Comparison of ENCODE assay signal across 8 mouse cellular contexts in genomic region chr19:59076131-59076530, GRCm38 (mm10). TPM values are rescaled to one million over a fixed set of nuclear protein-coding genes. Genes with fewer than 3 reads are reported as not detected.
DNase-seq lines count a peak whose midpoint lies in the region; ATAC-seq and TF ChIP-seq lines count a peak whose summit lies in the region.

No protein-coding gene starts in this region.

- no peak for DNase-seq in heart, adult 18-20 months
- peak; percentile 20 for DNase-seq in hindbrain, embryonic 11.5 days (ENCODE audit: low spot score)
- DNase-seq in midbrain, postnatal 0 days (ENCODE audit: low spot score) = no peak
- no peak for DNase-seq in layer of hippocampus, adult 8-10 months (ENCODE audit: low spot score in 2 of 2)
- DNase-seq in urinary bladder, postnatal 4 days (ENCODE audit: low spot score in 2 of 2) = no peak
- DNase-seq in spleen, adult 18-20 months = no peak

- peak overlapping the region in 1 of 2 experiments; percentile 62; a peak in 1 of 4 replicates for H3K4me3 ChIP-seq in heart, embryonic 14.5 days (ENCODE audit: control insufficient read depth in 1 of 2, insufficient read depth in 1 of 2, low read depth in 1 of 2, low read length in 2 of 2)
- peak overlapping the region; percentile 97; the same call in 1 of the 2 replicates for H3K4me3 ChIP-seq in bone marrow macrophage, adult 2 months (ENCODE audit: insufficient read depth, low read length)
- H3K4me3 ChIP-seq in hindbrain, embryonic 11.5 days (ENCODE audit: low read depth, low read length) = no peak overlapping the region
- H3K4me3 ChIP-seq in midbrain, postnatal 0 days (ENCODE audit: low read depth, low read length) = peak overlapping the region; percentile 59; the same call in 1 of the 2 replicates

- TF ChIP-seq POLR2A in bone marrow macrophage, adult 2 months (IDR thresholded peaks at IDR 0.05; ENCODE audit: borderline replicate concordance, low read depth, low read length) = no peak

- H3K27ac ChIP-seq in heart, embryonic 14.5 days (replicated peaks in 1 of 2; ENCODE audit: control insufficient read depth in 1 of 2, insufficient read depth in 1 of 2, low read depth in 2 of 2, low read length in 2 of 2) = no peak overlapping the region
- no peak overlapping the region for H3K27ac ChIP-seq in bone marrow macrophage, adult 2 months (ENCODE audit: insufficient read depth, low read depth, low read length)
- no peak overlapping the region for H3K27ac ChIP-seq in hindbrain, embryonic 11.5 days (ENCODE audit: low read depth, low read length)
- no peak overlapping the region for H3K27ac ChIP-seq in midbrain, postnatal 0 days (ENCODE audit: low read depth, low read length)

- H3K36me3 ChIP-seq in heart, embryonic 14.5 days (ENCODE audit: control insufficient read depth, insufficient read depth, low read length) = no peaks in the 10 kb centered on the region
- no peaks in the 10 kb centered on the region for H3K36me3 ChIP-seq in hindbrain, embryonic 11.5 days (ENCODE audit: control insufficient read depth, insufficient read depth, low read length)
- no peaks in the 10 kb centered on the region for H3K36me3 ChIP-seq in midbrain, postnatal 0 days (ENCODE audit: insufficient read depth, low read length)

- 15% methylated on average over 4 of the region's 5 CpGs for WGBS in heart, embryonic 14.5 days
- WGBS in hindbrain, embryonic 11.5 days = 18% methylated on average over 5 of the region's 5 CpGs
- 13% methylated on average over 4 of the region's 5 CpGs for WGBS in midbrain, postnatal 0 days

- H3K4me1 ChIP-seq in heart, embryonic 14.5 days (ENCODE audit: control insufficient read depth in 2 of 2, insufficient read depth in 2 of 2, low read length in 2 of 2) = peaks cover 0 to 2% of the 10 kb centered on the region in 2 experiments; a peak in 1 of 4 replicates
- peaks cover 26% of the 10 kb centered on the region for H3K4me1 ChIP-seq in bone marrow macrophage, adult 2 months (ENCODE audit: control insufficient read depth, insufficient read depth, low read length)
- no peaks in the 10 kb centered on the region for H3K4me1 ChIP-seq in hindbrain, embryonic 11.5 days (replicated peaks; ENCODE audit: control insufficient read depth, insufficient read depth, low read length)
- peaks cover 7% of the 10 kb centered on the region; the same call in 1 of the 2 replicates for H3K4me1 ChIP-seq in midbrain, postnatal 0 days (ENCODE audit: insufficient read depth, low read length)

- no peak for ATAC-seq in heart, embryonic 14.5 days (ENCODE audit: insufficient number of reproducible peaks, insufficient read depth, low FRiP score, low read depth)
- no peak for ATAC-seq in hindbrain, embryonic 11.5 days (ENCODE audit: low FRiP score)
- peak; percentile 45; the same call in 1 of the 2 replicates for ATAC-seq in midbrain, postnatal 0 days (ENCODE audit: low FRiP score)

- no peak for TF ChIP-seq CTCF in bone marrow macrophage, adult 2 months (IDR thresholded peaks at IDR 0.05; ENCODE audit: low read depth, low read length)
- no peak for TF ChIP-seq CTCF in midbrain, postnatal 0 days (IDR thresholded peaks at IDR 0.05)

- no peaks in the 10 kb centered on the region for H3K9me3 ChIP-seq in heart, embryonic 14.5 days (ENCODE audit: control insufficient read depth, low read length)
- no peaks in the 10 kb centered on the region for H3K9me3 ChIP-seq in hindbrain, embryonic 11.5 days (ENCODE audit: control insufficient read depth, low read length)
- H3K9me3 ChIP-seq in midbrain, postnatal 0 days (ENCODE audit: low read length) = no peaks in the 10 kb centered on the region

- H3K4me2 ChIP-seq in heart, embryonic 14.5 days (ENCODE audit: low read length) = peak overlapping the region; percentile 99; the same call in 1 of the 2 replicates
- no peak overlapping the region; the same call in 1 of the 2 replicates for H3K4me2 ChIP-seq in hindbrain, embryonic 11.5 days (replicated peaks; ENCODE audit: low read depth, low read length)
- peak overlapping the region; percentile 83 for H3K4me2 ChIP-seq in midbrain, postnatal 0 days (ENCODE audit: low read depth, low read length, poor library complexity, severe bottlenecking)

- H3K27me3 ChIP-seq in heart, embryonic 14.5 days (ENCODE audit: control insufficient read depth, insufficient read depth, low read length) = peaks cover 52% of the 10 kb centered on the region
- H3K27me3 ChIP-seq in hindbrain, embryonic 11.5 days (ENCODE audit: control insufficient read depth, insufficient read depth, low read length) = peaks cover 27% of the 10 kb centered on the region
- H3K27me3 ChIP-seq in midbrain, postnatal 0 days (ENCODE audit: insufficient read depth, low read length) = no peaks in the 10 kb centered on the region

- no peak overlapping the region for H3K9ac ChIP-seq in heart, embryonic 14.5 days (ENCODE audit: low read length)
- no peak overlapping the region for H3K9ac ChIP-seq in hindbrain, embryonic 11.5 days (ENCODE audit: low read depth, low read length)
- peak overlapping the region; percentile 93; the same call in 1 of the 2 replicates for H3K9ac ChIP-seq in midbrain, postnatal 0 days (replicated peaks; ENCODE audit: low read length, poor library complexity, severe bottlenecking)

RNA-seq across cellular contexts. Expression of gene Shtn1, which starts 0.2 kb away (rescaled TPM):
- polyA plus RNA-seq in heart, embryonic 14.5 days (2014; fragmentation: Nextera tagmentation; extraction: Ambion mirVana) = 0.86 and 1.0 TPM in 2 replicates
- 1 to 10 TPM; 2.1 to 2.9 TPM for total RNA-seq in heart, adult 18-20 months (2021)
- 79.0 and 83.6 TPM in 2 replicates for polyA plus RNA-seq in bone marrow macrophage, adult 2 months (2012; ENCODE audit: insufficient read depth, insufficient read length, missing spikeins)
- polyA plus RNA-seq in hindbrain, embryonic 11.5 days (2014; fragmentation: Nextera tagmentation; extraction: Ambion mirVana) = 2.5 and 4.0 TPM in 2 replicates
- 69.8 and 70.9 TPM in 2 replicates for total RNA-seq in midbrain, postnatal 0 days (2014; rRNA removed)
- 67.5 and 68.1 TPM in 2 replicates for polyA plus RNA-seq in midbrain, postnatal 0 days (2015; fragmentation: Nextera tagmentation; extraction: Ambion mirVana)
- total RNA-seq in layer of hippocampus, adult 8-10 months (2022) = 10 to 100 TPM; 24.6 to 29.8 (median 26.3) TPM

Comparison
In these comparisons a context has a peak if more than half of its experiments do, and no peak if none do; other contexts are left out.
1. RNA of gene Shtn1, which starts 0.2 kb away (polyA plus RNA-seq): 79.0 to 83.6 TPM in bone marrow macrophage, adult 2 months and 67.5 to 68.1 TPM in midbrain, postnatal 0 days; 2.5 to 4.0 TPM in hindbrain, embryonic 11.5 days and 0.86 to 1.0 TPM in heart, embryonic 14.5 days; every median in the first group is over 10 times any median in the second.